Mouse (Mus musculus) telencephalon, adult 2 months (tissue): ENCODE results near the gene Fbxw28.
"Not testable (repeated sequence)": the region's sequence is repeated elsewhere in the genome, so short reads cannot be mapped to it uniquely, and the experiment has no call there.

Experiments used
- DNase-seq: peaks from one replicate; pipeline ENCODE4 v3.0.0-alpha.2; 2011; ENCODE audit warnings: low read depth, low spot score

Fbxw28 gene

DNA sequence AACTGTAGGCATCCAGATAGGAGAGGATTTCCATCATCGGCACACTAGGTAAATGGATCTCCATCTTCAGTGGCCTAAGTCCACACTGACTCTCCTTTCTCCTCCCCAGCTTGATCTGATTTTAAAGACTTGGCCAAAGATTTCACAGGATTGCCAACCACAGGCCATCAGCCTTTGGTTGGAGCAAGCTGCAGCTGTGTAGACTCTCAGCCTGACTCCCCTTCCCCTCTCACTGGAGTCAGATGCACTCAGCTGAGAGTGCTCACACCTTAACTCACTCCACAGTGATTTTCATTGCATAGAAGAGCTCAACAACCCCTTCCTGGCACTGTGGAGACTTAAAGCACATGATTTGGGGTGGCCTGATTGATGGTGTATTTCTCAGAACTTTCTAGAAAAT lies at the start of gene Fbxw28:
Gene Fbxw28 (minus strand): TSS at position 101 of the 400 bp plus-strand sequence.
- DNase-seq: not testable (repeated sequence)

DNA sequence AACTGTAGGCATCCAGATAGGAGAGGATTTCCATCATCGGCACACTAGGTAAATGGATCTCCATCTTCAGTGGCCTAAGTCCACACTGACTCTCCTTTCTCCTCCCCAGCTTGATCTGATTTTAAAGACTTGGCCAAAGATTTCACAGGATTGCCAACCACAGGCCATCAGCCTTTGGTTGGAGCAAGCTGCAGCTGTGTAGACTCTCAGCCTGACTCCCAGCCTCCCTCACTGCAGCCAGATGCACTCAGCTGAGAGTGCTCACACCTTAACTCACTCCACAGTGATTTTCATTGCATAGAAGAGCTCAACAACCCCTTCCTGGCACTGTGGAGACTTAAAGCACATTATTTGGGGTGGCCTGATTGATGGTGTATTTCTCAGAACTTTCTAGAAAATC lies 51.9 kb downstream of the Fbxw28 start, which contains the start of gene Fbxw14:
Gene Fbxw14 (minus strand): TSS at position 101 of the 400 bp plus-strand sequence.
- DNase-seq: not testable (repeated sequence)
